Mouse (Mus musculus) kidney, postnatal 36 days (tissue): ENCODE measurements around the gene Slc30a9.

Source experiments
- DNase-seq, 2 experiments: peaks; one replicate each; pipeline ENCODE4 v3.0.0; 2021 to 2022; ENCODE audit warnings: mixed read lengths in 2 of 2

Gene Slc30a9

GRCm38 (mm10) chr5:67306698-67307521 lies at the start of gene Slc30a9:
Gene Slc30a9 (plus strand): TSS chr5:67306955.
- peak; percentile 94 to 97 for DNase-seq

- no peak for DNase-seq
Measured at GRCm38 (mm10) chr5:67258473-67258872, 48.3 kb upstream of the Slc30a9 start.

GRCm38 (mm10) chr5:67260159-67260530 lies 46.6 kb upstream of the Slc30a9 start:
- DNase-seq, result no peak

GRCm38 (mm10) chr5:67260531-67261371 lies 46.0 kb upstream of the Slc30a9 start, which contains the start of gene Tmem33:
Gene Tmem33 (plus strand): TSS chr5:67260565.
- peak; percentile 95 to 98 for DNase-seq

- no peak for DNase-seq
Measured at GRCm38 (mm10) chr5:67262964-67263363, 43.8 kb upstream of the Slc30a9 start.

- peak in 1 of 2 experiments; percentile 9 for DNase-seq
Measured at GRCm38 (mm10) chr5:67266106-67266505, 40.6 kb upstream of the Slc30a9 start.

- DNase-seq, result no peak
Measured at GRCm38 (mm10) chr5:67269309-67269708, 37.4 kb upstream of the Slc30a9 start.

GRCm38 (mm10) chr5:67279407-67279806 lies 27.3 kb upstream of the Slc30a9 start:
- DNase-seq, result no peak

- no peak for DNase-seq
Measured at GRCm38 (mm10) chr5:67279840-67280239, 26.9 kb upstream of the Slc30a9 start.

GRCm38 (mm10) chr5:67280400-67280799 lies 26.4 kb upstream of the Slc30a9 start:
- DNase-seq, result no peak

GRCm38 (mm10) chr5:67295029-67295428 lies 11.7 kb upstream of the Slc30a9 start:
- no peak for DNase-seq

- DNase-seq, result peak in 1 of 2 experiments; percentile 14
Measured at GRCm38 (mm10) chr5:67295682-67296081, 11.1 kb upstream of the Slc30a9 start.

GRCm38 (mm10) chr5:67296171-67296570 lies 10.6 kb upstream of the Slc30a9 start:
- no peak for DNase-seq

- peak; percentile 66 to 82 for DNase-seq
Measured at GRCm38 (mm10) chr5:67297026-67297813, 9.5 kb upstream of the Slc30a9 start.

- DNase-seq, result no peak
Measured at GRCm38 (mm10) chr5:67299847-67300412, 6.8 kb upstream of the Slc30a9 start.

GRCm38 (mm10) chr5:67300926-67301597 lies 5.7 kb upstream of the Slc30a9 start:
- DNase-seq, result peak; percentile 52 to 67

- DNase-seq, result no peak
Measured at GRCm38 (mm10) chr5:67301722-67302331, 4.9 kb upstream of the Slc30a9 start.

GRCm38 (mm10) chr5:67303816-67304215 lies 2.9 kb upstream of the Slc30a9 start:
- DNase-seq, result no peak

GRCm38 (mm10) chr5:67307659-67308222 lies 986 bp downstream of the Slc30a9 start:
- DNase-seq, result peak in 1 of 2 experiments; percentile 11

GRCm38 (mm10) chr5:67311811-67312521 lies 5.2 kb downstream of the Slc30a9 start:
- no peak for DNase-seq
